Mouse (Mus musculus) embryo, embryonic 9.5 days (tissue): Measurements from ENCODE around the gene Olfr103.

ENCODE experiments used
- DNase-seq: peaks from one replicate; pipeline ENCODE4 v3.0.0-alpha.2; 2017; ENCODE audit errors: extremely low spot score

Gene Olfr103

GRCm38 (mm10) chr17:37339598-37339997 lies at the start of gene Olfr103:
Gene Olfr103, minus strand, starts transcription at chr17:37339698.
- no peak for DNase-seq

GRCm38 (mm10) chr17:37378733-37379132 lies 39.2 kb upstream of the Olfr103 start, which contains the start of gene Olfr105-ps:
Gene Olfr105-ps, plus strand, starts transcription at chr17:37379033.
- no peak for DNase-seq

GRCm38 (mm10) chr17:37359282-37359681 lies 19.8 kb upstream of the Olfr103 start, which contains the start of gene Olfr104-ps:
Gene Olfr104-ps, plus strand, starts transcription at chr17:37359582.
- DNase-seq: no peak

GRCm38 (mm10) chr17:37316954-37317353 lies 22.5 kb downstream of the Olfr103 start, which contains the start of gene Olfr102:
Gene Olfr102, minus strand, starts transcription at chr17:37317054.
- no peak for DNase-seq

- DNase-seq: no peak
Observed at GRCm38 (mm10) chr17:37310146-37310699, 29.3 kb downstream of the Olfr103 start.

- no peak for DNase-seq
Observed at GRCm38 (mm10) chr17:37308483-37308882, 31.0 kb downstream of the Olfr103 start.

GRCm38 (mm10) chr17:37304213-37304612 lies 35.3 kb downstream of the Olfr103 start, which contains the start of gene Olfr101:
Gene Olfr101, minus strand, starts transcription at chr17:37304313.
- no peak for DNase-seq
